ENCODE assay signal across 14 mouse cellular contexts in the genomic region with DNA sequence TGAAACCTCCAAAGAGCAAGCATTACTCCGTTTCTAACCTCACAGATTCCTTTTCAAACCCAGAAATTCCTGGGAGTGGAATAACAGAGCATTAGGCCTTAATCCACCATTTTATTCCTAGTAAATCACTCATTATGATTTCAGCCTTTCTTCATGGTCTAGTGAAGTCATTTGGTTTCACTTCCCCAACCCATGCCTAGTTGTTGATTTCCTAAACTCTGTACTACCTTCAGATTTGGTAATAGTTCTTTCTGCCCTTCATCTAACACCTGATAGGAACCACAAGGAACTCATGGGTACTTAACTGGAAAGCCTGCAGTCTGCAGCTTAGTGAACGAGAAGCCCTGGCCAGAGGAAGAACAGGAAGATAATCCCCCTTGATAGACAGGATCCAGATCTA. TPM values are rescaled to one million over a fixed set of nuclear protein-coding genes. Genes with fewer than 3 reads are reported as not detected.
"Had no signal": no experiment of that assay in that cellular context is flagged by ENCODE, and none has a peak within 500 bp of the region (broad histone marks: within the 10 kb centered on the region; RNA-seq: fewer than 3 reads in every experiment).

No protein-coding gene starts in this region.

- H3K27ac ChIP-seq: limb, embryonic 12.5 days; liver, embryonic 13.5 days; midbrain, embryonic 12.5 days; neural tube, embryonic 12.5 days; stomach, embryonic 15.5 days had no signal

- DNase-seq: kidney, adult 8-10 months; kidney, postnatal 25 days; liver; liver, embryonic 13.5 days; liver, postnatal 0 days; right cerebral cortex, adult 18-20 months; right cerebral cortex, postnatal 25 days; thymus, adult 2 months; thymus, postnatal 25 days had no signal

- H3K27me3 ChIP-seq: liver, embryonic 13.5 days; midbrain, embryonic 12.5 days; neural tube, embryonic 12.5 days; stomach, embryonic 15.5 days had no signal

- H3K36me3 ChIP-seq: limb, embryonic 12.5 days; liver, embryonic 13.5 days; midbrain, embryonic 12.5 days; neural tube, embryonic 12.5 days; stomach, embryonic 15.5 days had no signal

- H3K9ac ChIP-seq: limb, embryonic 12.5 days; liver, embryonic 13.5 days; liver, postnatal 0 days; midbrain, embryonic 12.5 days; neural tube, embryonic 12.5 days; stomach, embryonic 15.5 days had no signal

- H3K9me3 ChIP-seq: limb, embryonic 12.5 days; liver, embryonic 13.5 days; midbrain, embryonic 12.5 days; neural tube, embryonic 12.5 days; stomach, embryonic 15.5 days had no signal

- H3K4me1 ChIP-seq: limb, embryonic 12.5 days; liver, embryonic 13.5 days; neural tube, embryonic 12.5 days; stomach, embryonic 15.5 days had no signal

- H3K4me3 ChIP-seq: limb, embryonic 12.5 days; liver, embryonic 13.5 days; midbrain, embryonic 12.5 days; neural tube, embryonic 12.5 days; stomach, embryonic 15.5 days had no signal

- ATAC-seq: intestine, postnatal 0 days; liver, postnatal 0 days had no signal

- H3K4me2 ChIP-seq: limb, embryonic 12.5 days; liver, embryonic 13.5 days; midbrain, embryonic 12.5 days; neural tube, embryonic 12.5 days; stomach, embryonic 15.5 days had no signal

RNA-seq across cellular contexts. Expression of a gene that starts 44.5 kb away (rescaled TPM):
- polyA plus RNA-seq: liver, postnatal 0 days had no signal
